Mouse (Mus musculus): Measurements from ENCODE around the gene Cdk20. TPM values are rescaled to one million over a fixed set of nuclear protein-coding genes. Genes with fewer than 3 reads are reported as not detected.

Cdk20 gene
- polyA plus RNA-seq (2012; rRNA removed): 6.0 and 10.2 TPM in 2 replicates

GRCm38 (mm10) chr13:64432017-64432995 lies at the start of gene Cdk20:
Gene Cdk20 (plus strand): TSS chr13:64432314.

Other genes with a start within 250 kb of the Cdk20 start
- gene Cdc14b, start 157.0 kb upstream of the Cdk20 start, polyA plus RNA-seq (2012; rRNA removed): 9.6 and 21.5 TPM in 2 replicates
- gene Aaed1, start 119.6 kb upstream of the Cdk20 start, polyA plus RNA-seq (2012; rRNA removed): 9.2 and 15.2 TPM in 2 replicates
- 121 and 122 TPM in 2 replicates for gene Ctsl, start 61.4 kb upstream of the Cdk20 start, polyA plus RNA-seq (2012; rRNA removed)
- gene Fam240b, start 65.5 kb downstream of the Cdk20 start, polyA plus RNA-seq (2012; rRNA removed): not detected in 2 replicates

Measured in central nervous system, embryonic 11.5 days (tissue).